Mouse (Mus musculus) hindbrain, postnatal 0 days (tissue): Measurements from ENCODE around the gene Zgpat. TPM values are rescaled to one million over a fixed set of nuclear protein-coding genes. Genes with fewer than 3 reads are reported as not detected.

Source experiments
- ATAC-seq: fragments of 200-750 bp; cut with Nextera tagmentation; 2 replicates; pipeline ENCODE4 v1.8.0; 2017; ENCODE audit warnings: mild to moderate bottlenecking, moderate TSS enrichment, moderate library complexity
- DNase-seq: peaks from one replicate; pipeline ENCODE4 v3.0.0-alpha.2; 2015; ENCODE audit warnings: low spot score
- H3K27ac ChIP-seq: fragments of 300-500 bp; sonication (generic); 2 replicates; pipeline ENCODE4 v1.5.1; 2014; ENCODE audit warnings: mild to moderate bottlenecking
- H3K27me3 ChIP-seq: fragments of 300-500 bp; sonication (generic); 2 replicates; pipeline ENCODE4 v1.6.1; 2014; ENCODE audit warnings: low read length, mixed read lengths; ENCODE audit not compliant: insufficient read depth
- H3K36me3 ChIP-seq: fragments of 300-500 bp; sonication (generic); 2 replicates; pipeline ENCODE4 v1.6.1; 2014; ENCODE audit warnings: low read length, mixed read lengths; ENCODE audit not compliant: insufficient read depth
- H3K4me1 ChIP-seq: fragments of 300-500 bp; sonication (generic); 2 replicates; pipeline ENCODE4 v1.6.1; 2014; ENCODE audit warnings: antibody characterized with exemption, low read length, mixed read lengths; ENCODE audit not compliant: insufficient read depth
- H3K4me2 ChIP-seq: fragments of 300-500 bp; sonication (generic); 2 replicates; pipeline ENCODE4 v1.6.1; 2014; ENCODE audit warnings: low read depth, mild to moderate bottlenecking, low read length, moderate library complexity, mixed read lengths
- H3K4me3 ChIP-seq: fragments of 300-500 bp; sonication (generic); 2 replicates; pipeline ENCODE4 v1.5.1; 2014; ENCODE audit warnings: low read length
- H3K9ac ChIP-seq: fragments of 300-500 bp; sonication (generic); replicated peaks from 2 replicates; pipeline ENCODE4 v1.6.1; 2014; ENCODE audit warnings: mild to moderate bottlenecking, low read length, moderate library complexity, mixed read lengths
- H3K9me3 ChIP-seq: fragments of 300-500 bp; sonication (generic); 2 replicates; pipeline ENCODE4 v1.6.1; 2016; ENCODE audit warnings: low read length, mixed read lengths
- CTCF ChIP-seq: IDR thresholded peaks from 2 replicates; pipeline ENCODE4 v1.5.1; 2016; ENCODE audit warnings: antibody characterized with exemption, control low read depth, low read depth
- WGBS: fragments of 180-500 bp; shearing (Covaris S2); extraction: QIAGEN DNeasy Blood & Tissue Kit; methylation state at CpG from one replicate; pipeline ENCODE4 v1.1.7; 2014; 5-methylcytosine and 5-hydroxymethylcytosine counted together
- polyA plus RNA-seq: library from polyadenylated mRNA; unstranded; fragments of >200 nt; fragmentation: Nextera tagmentation; extraction: Ambion mirVana; gene quantifications from 2 replicates; pipeline ENCODE4 v1.2.1, GENCODE M21; 2015
- total RNA-seq: library from RNA; depleted of rRNA; stranded (reverse); fragments of >200 nt; gene quantifications from 2 replicates; pipeline ENCODE4 v1.2.3, GENCODE M21; 2014

Gene Zgpat
- total and polyA plus RNA-seq, 2 experiments from 2014 or later = 37.5 to 85.3 TPM

GRCm38 (mm10) chr2:181334023-181334422 is 30.7 kb upstream of the Zgpat start:
- H3K36me3 ChIP-seq = peaks cover 42% of the 10 kb centered on the region
- DNase-seq (peak; percentile 79), ATAC-seq (peak; percentile 72; the same call in 1 of the 2 replicates)
- H3K4me1 ChIP-seq = no peaks in the 10 kb centered on the region
- H3K4me2 ChIP-seq = no peak overlapping the region
- H3K9me3 ChIP-seq = no peaks in the 10 kb centered on the region
- H3K4me3 ChIP-seq = no peak overlapping the region
- 54% methylated on average over 3 of the region's 3 CpGs for WGBS
- peak; percentile 75 for TF ChIP-seq CTCF
- no peaks in the 10 kb centered on the region for H3K27me3 ChIP-seq
- no peak overlapping the region for H3K9ac ChIP-seq
- no peak overlapping the region for H3K27ac ChIP-seq

- Histone ChIP-seq H3K9ac (no peak overlapping the region), H3K4me2 (no peak overlapping the region), H3K27ac (no peak overlapping the region), H3K4me1 (no peaks in the 10 kb centered on the region), H3K27me3 (no peaks in the 10 kb centered on the region), H3K4me3 (no peak overlapping the region), H3K9me3 (no peaks in the 10 kb centered on the region), H3K36me3 (peaks cover 48% of the 10 kb centered on the region)
- TF ChIP-seq CTCF = no peak
- ATAC-seq (0 out of 2 replicates have a peak, but pooled peaks have one; percentile 53), DNase-seq (peak; percentile 12)
- 61% methylated on average over 4 of the region's 4 CpGs for WGBS
Measured at GRCm38 (mm10) chr2:181340426-181340825, 24.3 kb upstream of the Zgpat start.

- no peak for DNase-seq
- ATAC-seq = no peak
- H3K27me3 ChIP-seq = no peaks in the 10 kb centered on the region
- no peak overlapping the region for H3K27ac ChIP-seq
- no peak overlapping the region for H3K4me2 ChIP-seq
- 94% methylated on average over 6 of the region's 6 CpGs for WGBS
- TF ChIP-seq CTCF = no peak
- H3K36me3 ChIP-seq = peaks cover 41% of the 10 kb centered on the region
- H3K9me3 ChIP-seq = no peaks in the 10 kb centered on the region
- H3K4me3 ChIP-seq = no peak overlapping the region
- no peaks in the 10 kb centered on the region for H3K4me1 ChIP-seq
- no peak overlapping the region for H3K9ac ChIP-seq
Measured at GRCm38 (mm10) chr2:181342766-181343165, 22.0 kb upstream of the Zgpat start.

- WGBS = 79% methylated on average over 3 of the region's 3 CpGs
- ATAC-seq (no peak), DNase-seq (no peak)
- no peaks in the 10 kb centered on the region for H3K4me1 ChIP-seq
- no peak overlapping the region for H3K4me3 ChIP-seq
- no peaks in the 10 kb centered on the region for H3K27me3 ChIP-seq
- H3K9ac ChIP-seq = no peak overlapping the region
- H3K9me3 ChIP-seq = no peaks in the 10 kb centered on the region
- H3K36me3 ChIP-seq = peaks cover 47% of the 10 kb centered on the region
- no peak overlapping the region for H3K4me2 ChIP-seq
- no peak overlapping the region for H3K27ac ChIP-seq
- no peak for TF ChIP-seq CTCF
Measured at GRCm38 (mm10) chr2:181356780-181357179, 7.9 kb upstream of the Zgpat start.

GRCm38 (mm10) chr2:181363946-181364345 is 782 bp upstream of the Zgpat start:
- H3K27ac ChIP-seq = no peak overlapping the region
- no peak for TF ChIP-seq CTCF

GRCm38 (mm10) chr2:181364487-181364859 is 255 bp upstream of the Zgpat start:
- no peaks in the 10 kb centered on the region for H3K27me3 ChIP-seq
- H3K9ac ChIP-seq = peak overlapping the region; percentile 70
- H3K27ac ChIP-seq = peak overlapping the region; percentile 91; the same call in 1 of the 2 replicates
- peak; percentile 15; the same call in 1 of the 2 replicates for ATAC-seq
- H3K4me1 ChIP-seq = peaks cover 23% of the 10 kb centered on the region; the same call in 1 of the 2 replicates
- H3K36me3 ChIP-seq = peaks cover 27% of the 10 kb centered on the region
- 10% methylated on average over 14 of the region's 14 CpGs for WGBS
- H3K4me2 ChIP-seq = peak overlapping the region; percentile 96
- H3K4me3 ChIP-seq = peak overlapping the region; percentile 73
- DNase-seq = no peak
- no peaks in the 10 kb centered on the region for H3K9me3 ChIP-seq
- TF ChIP-seq CTCF = no peak

More at GRCm38 (mm10) chr2:181363946-181364345, 782 bp upstream of the Zgpat start:
- H3K9ac ChIP-seq = peak overlapping the region; percentile 70
- ATAC-seq (no peak), DNase-seq (no peak)
- peak overlapping the region; percentile 73 for H3K4me3 ChIP-seq
- no peaks in the 10 kb centered on the region for H3K27me3 ChIP-seq
- WGBS = 77% methylated on average over 3 of the region's 3 CpGs
- H3K9me3 ChIP-seq = no peaks in the 10 kb centered on the region
- H3K4me2 ChIP-seq = peak overlapping the region; percentile 96
- peaks cover 32% of the 10 kb centered on the region for H3K36me3 ChIP-seq
- peaks cover 23% of the 10 kb centered on the region; the same call in 1 of the 2 replicates for H3K4me1 ChIP-seq

GRCm38 (mm10) chr2:181365655-181366075 is 937 bp downstream of the Zgpat start:
- peak; percentile 61 for ATAC-seq
- 0% methylated on average over 20 of the region's 20 CpGs for WGBS

More at GRCm38 (mm10) chr2:181365655-181366075, 937 bp downstream of the Zgpat start:
- no peak; the same call in 1 of the 2 replicates for TF ChIP-seq CTCF
- Histone ChIP-seq H3K4me3 (peak overlapping the region; percentile 73), H3K4me1 (peaks cover 23% of the 10 kb centered on the region; the same call in 1 of the 2 replicates), H3K9me3 (no peaks in the 10 kb centered on the region), H3K4me2 (peak overlapping the region; percentile 96), H3K36me3 (peaks cover 15% of the 10 kb centered on the region), H3K9ac (peak overlapping the region; percentile 70), H3K27ac (peak overlapping the region; percentile 91), H3K27me3 (no peaks in the 10 kb centered on the region)
- no peak for DNase-seq
